Mouse (Mus musculus): Measurements from ENCODE around the gene Cdrt4. TPM values are rescaled to one million over a fixed set of nuclear protein-coding genes. Genes with fewer than 3 reads are reported as not detected.

The Cdrt4 gene
- total and polyA plus RNA-seq, 3 experiments: not detected

DNA sequence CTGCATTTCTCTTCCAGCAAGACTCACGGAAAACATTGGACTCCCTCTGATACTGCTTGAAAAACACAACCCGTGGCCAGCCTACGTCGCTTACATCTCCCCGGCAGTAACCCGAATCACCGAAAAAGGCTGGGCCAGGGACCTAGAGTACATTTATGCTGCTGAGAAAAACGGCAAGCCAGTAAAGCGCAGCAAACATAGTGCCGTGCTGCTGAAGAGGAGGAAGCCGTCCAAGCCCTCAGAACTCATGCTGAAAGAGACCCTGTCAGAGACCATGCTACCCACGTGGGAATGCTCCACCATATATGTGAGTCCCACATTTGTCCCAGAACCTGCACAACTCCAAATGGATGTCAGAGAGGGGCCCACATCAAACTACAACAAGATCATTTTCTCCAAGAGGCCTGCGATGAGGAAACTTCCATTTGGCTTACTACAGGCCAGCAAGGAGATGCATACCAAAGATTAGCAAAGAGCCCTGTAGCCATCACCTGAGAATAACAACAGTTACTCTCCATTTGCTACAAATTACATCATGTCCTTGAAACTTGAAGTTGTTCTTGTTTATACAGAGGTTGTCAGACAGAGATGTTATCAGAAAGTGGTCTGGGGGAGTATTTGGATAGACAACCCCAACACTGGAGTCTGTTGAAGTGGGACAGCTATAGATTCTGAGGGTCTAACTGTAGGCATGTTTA is 41.7 kb downstream of the Cdrt4 start:
- Histone ChIP-seq H3K9ac (ENCODE audit: insufficient read depth, low read depth) (no peak overlapping the region), H3K36me3 (replicated peaks in 1 of 2; ENCODE audit: control insufficient read depth in 1 of 2, insufficient read depth in 1 of 2, low read length in 1 of 2) (no peaks in the 10 kb centered on the region), H3K79me2 (replicated peaks; ENCODE audit: control insufficient read depth, extremely low read depth, insufficient read depth, poor library complexity, severe bottlenecking) (no peaks in the 10 kb centered on the region), H3K4me2 (ENCODE audit: insufficient read depth, low read depth, poor library complexity, severe bottlenecking) (no peak overlapping the region), H3K4me3 (replicated peaks in 1 of 3; ENCODE audit: low read depth in 2 of 3, low read length in 2 of 3, poor library complexity in 1 of 3) (no peak overlapping the region), H3K27ac (ENCODE audit: insufficient read depth, low read depth) (no peak overlapping the region), H3K9me3 (replicated peaks; ENCODE audit: low read length) (no peaks in the 10 kb centered on the region), H3K4me1 (ENCODE audit: control insufficient read depth in 1 of 2, insufficient read depth in 2 of 2) (peaks cover 0 to 13% of the 10 kb centered on the region in 2 experiments; a peak in 3 of 4 replicates), H3K27me3 (replicated peaks) (no peaks in the 10 kb centered on the region)
- no peak for TF ChIP-seq KAT2A (IDR thresholded peaks at IDR 0.05; ENCODE audit: insufficient replicate concordance, low read length)
- TF ChIP-seq CHD1 (IDR thresholded peaks at IDR 0.05; ENCODE audit: low read depth, low read length): no peak
- TF ChIP-seq CHD2 (IDR thresholded peaks at IDR 0.05; ENCODE audit: low read length): no peak
- no peak for TF ChIP-seq ZC3H11A (IDR thresholded peaks at IDR 0.05; ENCODE audit: low read depth, low read length)
- TF ChIP-seq MEF2A (IDR thresholded peaks at IDR 0.05; ENCODE audit: borderline replicate concordance, low read depth, low read length): no peak
- TF ChIP-seq USF2 (conservative IDR thresholded peaks at IDR 0.05; ENCODE audit: low read depth, low read length): no peak
- no peak for TF ChIP-seq RAD21 (IDR thresholded peaks at IDR 0.05; ENCODE audit: low read depth, low read length)
- no peak for TF ChIP-seq PAX5 (IDR thresholded peaks at IDR 0.05; ENCODE audit: low read length)
- no peak for TF ChIP-seq ELF1 (IDR thresholded peaks at IDR 0.05; ENCODE audit: low read depth, low read length)
- TF ChIP-seq E2F4 (IDR thresholded peaks at IDR 0.05; ENCODE audit: insufficient replicate concordance, low read depth, low read length): no peak
- no peak for TF ChIP-seq UBTF (IDR thresholded peaks at IDR 0.05; ENCODE audit: low read depth, low read length)
- TF ChIP-seq GABPA (IDR thresholded peaks at IDR 0.05; ENCODE audit: insufficient replicate concordance, low read depth, low read length): no peak
- TF ChIP-seq SIN3A (IDR thresholded peaks at IDR 0.05; ENCODE audit: low read length): no peak
- TF ChIP-seq CTCF (conservative IDR thresholded peaks at IDR 0.05 in 1 of 2, IDR thresholded peaks at IDR 0.05 in 1 of 2; ENCODE audit: low read depth in 2 of 2, low read length in 2 of 2): no peak
- no peak for TF ChIP-seq MAZ (IDR thresholded peaks at IDR 0.05; ENCODE audit: low read depth, low read length)
- TF ChIP-seq NELFE (IDR thresholded peaks at IDR 0.05; ENCODE audit: low read depth, low read length): no peak
- no peak for TF ChIP-seq TBP (conservative IDR thresholded peaks at IDR 0.05; ENCODE audit: low read depth, low read length)
- no peak for TF ChIP-seq TCF12 (IDR thresholded peaks at IDR 0.05; ENCODE audit: low read depth, low read length)
- TF ChIP-seq JUN (IDR thresholded peaks at IDR 0.05; ENCODE audit: insufficient read depth, low read depth, low read length): no peak
- in situ Hi-C loops (cut with MboI; ENCODE audit: low pct_ligation_motif_present, low pct_unique_long_range_greater_than_20kb, low sequenced_read_pairs): no loop called here
- DNase-seq (ENCODE audit: extremely low read depth): no peak
- dilution Hi-C loops (cut with MboI; ENCODE audit: extremely low pct_ligation_motif_present, extremely low pct_unique_long_range_greater_than_20kb, low sequenced_read_pairs): no loop called here

DNA sequence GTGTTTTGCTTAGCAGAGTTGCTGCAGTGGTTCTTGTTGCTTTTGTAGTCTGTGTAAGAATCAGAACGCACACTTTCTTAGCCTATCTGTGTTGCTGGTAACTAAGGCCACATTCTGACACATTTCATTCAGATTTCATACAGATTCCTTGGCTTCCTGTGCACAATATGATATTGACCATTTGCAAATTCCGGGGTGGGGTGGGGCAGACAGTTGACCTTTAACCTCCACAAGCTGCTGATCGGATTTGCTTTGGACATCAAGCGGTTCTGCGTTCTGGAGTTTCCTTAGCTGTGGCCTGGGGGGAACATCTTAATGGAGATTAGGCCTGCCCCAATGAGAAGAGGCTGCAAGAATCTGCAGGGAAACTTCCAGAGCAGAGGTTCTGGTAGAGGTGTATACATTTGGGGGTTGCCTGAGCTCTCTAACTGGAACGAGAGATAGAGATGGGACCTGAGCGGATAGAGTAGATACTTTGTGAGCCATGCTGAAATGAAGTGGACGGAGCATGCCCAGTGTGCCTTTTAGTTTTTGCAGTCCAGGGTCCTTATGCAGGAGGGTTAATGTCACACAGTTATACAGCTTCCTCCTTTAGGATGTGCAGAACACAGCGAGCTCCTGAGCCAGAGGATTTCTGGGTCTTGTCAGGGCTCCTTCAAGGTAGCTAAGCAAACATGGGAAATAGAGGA is 44.2 kb downstream of the Cdrt4 start:
- in situ Hi-C loops (cut with MboI; ENCODE audit: low pct_ligation_motif_present, low pct_unique_long_range_greater_than_20kb, low sequenced_read_pairs): no loop called here
- dilution Hi-C loops (cut with MboI; ENCODE audit: extremely low pct_ligation_motif_present, extremely low pct_unique_long_range_greater_than_20kb, low sequenced_read_pairs): no loop called here
- no peak overlapping the region for H3K4me2 ChIP-seq (ENCODE audit: insufficient read depth, low read depth, poor library complexity, severe bottlenecking)
- DNase-seq (ENCODE audit: extremely low read depth): no peak
- no peak for TF ChIP-seq BHLHE40 (IDR thresholded peaks at IDR 0.05; ENCODE audit: low read depth, low read length)
- TF ChIP-seq UBTF (IDR thresholded peaks at IDR 0.05; ENCODE audit: low read depth, low read length): no peak
- no peak for TF ChIP-seq JUN (IDR thresholded peaks at IDR 0.05; ENCODE audit: insufficient read depth, low read depth, low read length)
- TF ChIP-seq GABPA (IDR thresholded peaks at IDR 0.05; ENCODE audit: insufficient replicate concordance, low read depth, low read length): no peak
- TF ChIP-seq SIN3A (IDR thresholded peaks at IDR 0.05; ENCODE audit: low read length): no peak
- no peak for TF ChIP-seq USF2 (conservative IDR thresholded peaks at IDR 0.05; ENCODE audit: low read depth, low read length)
- TF ChIP-seq TCF12 (IDR thresholded peaks at IDR 0.05; ENCODE audit: low read depth, low read length): no peak
- no peak for TF ChIP-seq RCOR1 (conservative IDR thresholded peaks at IDR 0.05; ENCODE audit: low read depth, low read length)
- no peak for TF ChIP-seq CTCF (conservative IDR thresholded peaks at IDR 0.05 in 1 of 2, IDR thresholded peaks at IDR 0.05 in 1 of 2; ENCODE audit: low read depth in 2 of 2, low read length in 2 of 2)
- TF ChIP-seq ZMIZ1 (IDR thresholded peaks at IDR 0.05; ENCODE audit: low read depth, low read length): no peak
- TF ChIP-seq KAT2A (IDR thresholded peaks at IDR 0.05; ENCODE audit: insufficient replicate concordance, low read length): no peak
- no peak for TF ChIP-seq MAZ (IDR thresholded peaks at IDR 0.05; ENCODE audit: low read depth, low read length)
- no peak for TF ChIP-seq EP300 (IDR thresholded peaks at IDR 0.05; ENCODE audit: low read length)
- no peak for TF ChIP-seq USF1 (IDR thresholded peaks at IDR 0.05; ENCODE audit: low read depth, low read length)
- no peak for TF ChIP-seq CHD2 (IDR thresholded peaks at IDR 0.05; ENCODE audit: low read length)
- H3K4me3 ChIP-seq (replicated peaks in 1 of 3; ENCODE audit: low read depth in 2 of 3, low read length in 2 of 3, poor library complexity in 1 of 3): no peak overlapping the region
- H3K36me3 ChIP-seq (replicated peaks in 1 of 2; ENCODE audit: control insufficient read depth in 1 of 2, insufficient read depth in 1 of 2, low read length in 1 of 2): no peaks in the 10 kb centered on the region
- no peaks in the 10 kb centered on the region for H3K9me3 ChIP-seq (replicated peaks; ENCODE audit: low read length)
- no peaks in the 10 kb centered on the region for H3K27me3 ChIP-seq (replicated peaks)
- peaks cover 0 to 13% of the 10 kb centered on the region in 2 experiments; a peak in 3 of 4 replicates for H3K4me1 ChIP-seq (ENCODE audit: control insufficient read depth in 1 of 2, insufficient read depth in 2 of 2)
- H3K27ac ChIP-seq (ENCODE audit: insufficient read depth, low read depth): no peak overlapping the region
- H3K9ac ChIP-seq (ENCODE audit: insufficient read depth, low read depth): no peak overlapping the region
- H3K79me2 ChIP-seq (replicated peaks; ENCODE audit: control insufficient read depth, extremely low read depth, insufficient read depth, poor library complexity, severe bottlenecking): no peaks in the 10 kb centered on the region

All from CH12.LX (cell line).